Mouse (Mus musculus) natural killer cell, adult 2 months (primary cell): Measurements from ENCODE around the gene Polr3a.
"Not testable (repeated sequence)": the region's sequence is repeated elsewhere in the genome, so short reads cannot be mapped to it uniquely, and the experiment has no call there.

ENCODE experiments used
- DNase-seq, 2 experiments: peaks; one replicate each; pipeline ENCODE4 v3.0.0; 2022; ENCODE audit warnings: low spot score in 2 of 2

Polr3a gene

DNA sequence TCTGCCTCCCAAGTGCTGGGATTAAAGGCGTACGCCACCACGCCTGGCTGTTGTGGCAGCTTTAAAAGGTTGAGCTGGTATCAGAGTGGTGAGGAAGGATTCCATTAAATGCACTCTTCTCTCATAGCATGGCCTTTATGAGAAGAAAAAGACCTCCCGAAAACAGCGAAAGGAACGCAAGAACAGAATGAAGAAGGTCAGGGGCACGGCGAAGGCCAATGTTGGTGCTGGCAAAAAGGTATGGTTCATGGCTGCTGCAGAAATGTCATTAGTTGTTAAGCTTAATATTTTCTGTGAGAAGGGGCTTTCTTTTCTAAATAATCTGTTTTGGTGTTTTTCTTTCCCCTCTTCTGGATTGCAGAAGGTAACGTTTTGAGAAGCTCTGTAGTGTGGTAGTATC lies 6.4 kb upstream of the Polr3a start:
- no peak for DNase-seq

DNA sequence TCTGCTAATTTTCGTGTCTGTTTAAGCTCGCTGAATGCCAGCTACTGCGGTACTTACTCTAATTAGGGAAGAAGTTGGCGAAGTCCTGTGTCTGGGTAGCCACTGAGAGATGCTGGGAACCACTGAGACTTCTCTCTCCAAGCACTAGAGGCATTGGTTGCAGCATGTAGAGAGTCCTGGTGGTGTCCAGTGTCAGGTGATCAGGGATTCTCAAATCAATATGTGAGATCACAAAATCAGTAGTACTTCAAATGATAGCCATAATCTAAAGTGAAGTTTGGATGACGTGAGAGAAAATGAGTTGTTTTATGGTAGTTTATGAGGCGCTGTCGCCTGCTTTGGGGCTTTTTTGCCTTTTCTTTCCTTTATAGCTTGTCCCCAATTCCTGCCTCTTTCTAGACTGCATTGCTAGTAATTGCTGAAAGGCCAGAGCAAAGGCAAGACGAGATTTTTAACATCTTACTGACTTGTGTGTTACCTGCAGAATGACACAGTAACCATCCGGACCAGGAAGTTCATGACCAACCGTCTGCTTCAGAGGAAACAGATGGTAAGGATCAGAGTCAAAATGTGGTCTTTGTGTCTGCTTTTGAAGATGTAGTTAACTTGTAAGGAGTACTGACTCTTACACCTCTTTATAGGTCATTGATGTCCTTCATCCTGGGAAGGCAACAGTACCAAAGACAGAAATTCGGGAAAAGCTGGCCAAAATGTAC lies 4.6 kb upstream of the Polr3a start:
- DNase-seq, result no peak

DNA sequence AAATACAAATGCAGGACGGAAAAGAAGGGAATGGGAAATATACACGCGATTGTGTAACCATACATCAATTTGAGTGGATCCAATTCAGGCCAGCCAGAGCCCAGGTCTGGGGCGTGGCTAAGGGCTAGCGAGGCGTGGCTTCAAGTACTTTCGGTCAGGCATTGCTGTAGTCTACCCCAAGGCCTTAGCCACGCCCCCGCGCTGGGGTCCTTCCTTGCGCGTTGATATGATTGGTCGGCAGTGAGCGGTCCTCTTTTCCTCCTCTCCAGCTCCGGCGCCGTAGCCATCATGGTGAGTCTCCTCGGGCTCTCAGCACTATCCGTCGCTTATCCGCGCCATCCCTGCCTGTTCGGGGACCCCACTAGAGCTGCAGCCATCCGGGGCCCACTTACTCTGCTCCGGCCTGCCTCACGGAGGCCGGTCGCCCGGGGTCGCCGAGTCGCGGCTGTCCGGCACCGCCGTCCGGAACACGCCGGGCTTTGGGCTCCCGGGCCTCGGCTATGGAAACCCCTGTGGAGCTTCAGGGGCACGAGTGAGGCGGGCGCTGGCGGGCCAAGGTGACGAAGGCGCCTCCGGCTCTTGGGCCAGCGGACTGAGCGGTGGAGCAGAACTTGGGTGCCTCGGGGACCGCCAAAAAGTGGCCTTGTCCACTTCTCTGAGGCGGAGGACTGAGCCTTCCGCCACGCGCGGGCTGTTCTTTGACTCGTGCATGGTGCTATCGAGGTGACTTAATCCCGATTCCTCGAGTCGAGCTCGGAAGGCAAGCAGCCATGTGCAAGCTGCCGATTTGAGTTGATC lies 3.8 kb upstream of the Polr3a start:
- DNase-seq, result peak; percentile 95 to 96

DNA sequence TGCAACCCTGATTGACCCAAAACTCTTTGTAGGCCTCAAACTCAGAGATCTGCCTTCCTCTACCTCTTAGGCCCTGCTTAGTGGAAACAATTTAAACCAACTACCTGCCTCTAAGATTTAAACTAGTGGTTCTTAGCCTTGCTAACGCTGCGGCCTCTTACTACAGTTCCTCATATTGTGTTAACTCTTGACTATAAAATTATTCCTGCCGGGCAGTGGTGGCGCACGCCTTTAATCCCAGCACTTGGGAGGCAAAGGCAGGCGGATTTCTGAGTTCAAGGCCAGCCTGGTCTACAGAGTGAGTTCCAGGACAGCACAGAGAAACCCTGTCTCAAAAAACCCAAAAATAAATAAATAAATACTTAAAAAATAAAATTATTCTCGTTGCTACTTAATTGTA lies 2.9 kb upstream of the Polr3a start:
- not testable (repeated sequence) for DNase-seq

DNA sequence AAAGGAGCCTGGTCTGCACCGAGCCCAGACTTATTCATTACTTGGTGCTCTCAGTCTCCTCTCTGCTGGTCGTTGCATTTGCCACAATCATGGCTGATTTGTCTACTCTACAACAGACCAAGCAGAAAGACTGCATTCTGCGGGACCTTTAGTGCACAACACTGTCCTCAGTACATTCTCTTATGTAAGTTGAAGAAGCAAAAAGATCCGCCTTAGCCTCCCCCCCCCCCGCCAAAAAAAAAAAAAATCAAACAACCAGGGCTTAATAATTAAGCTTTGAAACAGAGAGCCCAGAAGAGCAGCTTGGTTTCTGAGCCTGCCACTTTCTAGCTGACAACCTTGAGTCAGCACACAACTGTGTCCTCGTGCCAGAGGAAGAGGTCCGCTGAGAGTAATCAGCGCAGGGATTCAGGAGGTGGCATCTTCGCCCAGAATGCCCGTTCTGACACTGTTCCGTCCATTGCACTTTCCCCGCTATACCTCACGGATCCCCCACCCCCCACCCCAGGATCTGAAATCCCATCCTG lies 554 bp downstream of the Polr3a start:
- no peak for DNase-seq

DNA sequence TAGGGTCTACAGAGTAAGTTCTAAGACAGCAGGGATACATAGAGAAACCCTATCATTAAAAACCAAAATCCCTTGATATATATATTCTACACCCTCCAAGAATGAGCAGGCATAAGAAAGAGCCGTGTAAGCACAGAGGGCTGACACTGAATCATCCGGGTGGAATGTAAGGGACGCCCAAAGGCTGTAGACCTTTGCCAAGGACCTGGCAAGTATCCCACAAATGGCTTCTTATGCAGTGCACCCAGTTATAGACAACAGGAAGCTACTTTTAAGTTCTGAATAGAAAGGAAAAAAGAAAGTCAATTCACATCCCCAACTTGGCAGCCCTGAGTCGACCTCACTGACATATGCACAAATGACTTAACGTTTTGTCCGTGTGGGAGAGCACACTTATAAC lies 18.1 kb downstream of the Polr3a start:
- no peak for DNase-seq

- no peak for DNase-seq
These were observed 28.7 kb downstream of the Polr3a start for GRCm38 (mm10) chr14:24458191-24458590.

DNA sequence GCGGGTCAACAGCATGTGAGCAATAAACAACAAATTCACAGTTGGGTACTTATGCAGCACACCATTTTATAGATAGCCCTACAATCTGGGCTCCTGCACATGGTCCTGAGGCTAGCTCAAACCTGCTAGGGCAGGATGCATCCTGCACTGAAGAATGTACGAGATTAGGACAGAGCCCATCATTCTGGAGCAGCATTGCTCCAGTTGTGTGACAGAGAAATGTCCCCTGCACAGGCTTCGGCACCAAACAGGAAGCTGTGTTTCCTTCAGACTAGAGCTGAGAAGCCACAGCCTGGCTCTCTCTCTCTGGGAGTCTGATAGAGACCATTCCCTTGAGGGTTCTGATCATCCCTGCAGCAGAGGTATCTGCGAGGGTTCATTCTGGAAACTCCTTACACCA lies 43.3 kb downstream of the Polr3a start:
- DNase-seq, result not testable (repeated sequence)
